Mouse (Mus musculus): Measurements from ENCODE around the gene 2310057N15Rik. TPM values are rescaled to one million over a fixed set of nuclear protein-coding genes. Genes with fewer than 3 reads are reported as not detected.
"Not testable (repeated sequence)": the region's sequence is repeated elsewhere in the genome, so short reads cannot be mapped to it uniquely, and the experiment has no call there.

Gene 2310057N15Rik
- not detected in 2 replicates for total RNA-seq (2017)

DNA sequence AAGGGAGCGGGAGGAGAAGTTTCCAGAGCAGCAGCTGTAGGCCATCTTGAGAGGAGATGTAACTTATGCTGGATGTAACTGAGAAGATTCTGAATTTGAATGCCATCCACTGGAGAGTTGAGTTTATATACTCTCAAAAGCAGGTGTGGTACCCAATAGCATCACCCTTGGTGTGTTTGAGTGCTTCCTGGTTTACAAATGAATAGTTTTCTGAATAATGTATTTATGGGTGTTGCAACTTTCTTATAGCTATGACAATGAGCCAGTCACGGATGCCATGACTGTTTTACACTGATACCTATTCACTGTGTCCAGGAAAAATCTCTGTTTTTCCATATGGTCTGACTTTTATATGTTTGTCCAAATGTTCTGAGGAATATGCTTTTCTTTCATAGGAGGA is at the start of gene 2310057N15Rik:
2310057N15Rik (minus strand) TSS at position 101 of the 400 bp plus-strand sequence.
- ATAC-seq (ENCODE audit: extremely low read depth, insufficient number of reproducible peaks, low FRiP score, poor library complexity, severe bottlenecking) = no peak

DNA sequence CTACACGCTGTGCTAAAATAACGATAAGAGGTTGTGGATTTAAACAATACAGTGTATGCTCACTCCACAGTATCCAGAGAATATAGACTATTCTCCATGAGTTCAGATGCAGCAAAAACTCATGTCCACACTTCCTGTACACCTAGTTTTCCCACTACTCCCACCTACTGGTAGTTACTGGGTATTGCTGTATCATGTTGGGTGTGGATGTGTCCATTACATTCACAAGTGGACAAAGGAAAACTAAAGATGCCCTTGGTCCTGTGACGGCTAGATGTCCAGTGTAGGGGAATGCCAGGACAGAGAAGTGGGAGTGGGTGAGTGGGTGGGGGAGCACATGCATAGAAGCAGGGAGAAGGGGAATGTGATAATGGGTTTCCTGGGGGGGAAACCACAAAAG is 49.7 kb upstream of the 2310057N15Rik start:
- no peak for ATAC-seq (ENCODE audit: extremely low read depth, insufficient number of reproducible peaks, low FRiP score, poor library complexity, severe bottlenecking)

DNA sequence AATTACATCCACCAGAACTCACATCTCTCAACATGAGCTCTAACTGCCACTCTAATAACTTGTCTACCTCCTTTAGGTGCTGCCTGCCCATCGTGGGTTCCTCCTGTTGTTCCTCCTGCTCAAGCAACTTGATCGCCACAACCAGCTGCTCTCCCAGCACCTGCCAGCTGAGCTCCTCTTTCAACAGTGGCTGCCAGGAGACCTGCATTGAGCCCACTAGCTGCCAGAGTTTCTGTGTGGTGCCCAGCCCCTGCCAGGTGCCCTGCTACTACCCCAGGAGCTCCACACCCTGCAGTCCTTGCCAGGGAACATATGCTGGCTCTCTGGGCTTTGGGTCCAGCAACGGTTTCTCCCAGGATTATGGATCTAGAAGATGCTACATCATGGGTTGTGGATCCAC is 46.1 kb upstream of the 2310057N15Rik start, which contains the start of gene Krtap15:
Krtap15 (plus strand) TSS at position 150 of the 400 bp plus-strand sequence.
- ATAC-seq (ENCODE audit: extremely low read depth, insufficient number of reproducible peaks, low FRiP score, poor library complexity, severe bottlenecking) = no peak

DNA sequence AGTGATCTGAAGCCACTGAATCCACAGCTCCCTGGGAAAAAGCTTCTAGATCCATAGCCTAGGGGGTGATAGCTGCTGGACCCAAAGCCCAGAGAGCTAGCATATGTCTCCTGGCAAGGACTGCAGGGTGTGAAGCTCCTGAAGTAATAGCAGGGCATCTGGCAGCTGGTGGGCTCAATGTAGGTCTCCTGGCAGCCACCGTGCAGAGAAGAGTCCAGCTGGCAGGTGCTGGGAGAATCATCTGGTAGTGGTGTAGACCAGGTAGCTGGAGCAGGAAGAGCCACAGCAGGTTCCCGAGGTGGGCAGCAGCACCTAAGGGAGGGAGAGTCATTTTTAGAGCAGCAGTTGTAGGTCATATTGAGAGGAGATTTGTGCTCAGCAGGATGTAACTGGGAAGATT is 37.8 kb upstream of the 2310057N15Rik start, which contains the start of gene Gm20741:
Gm20741 (minus strand) TSS at position 394 of the 400 bp plus-strand sequence.
- no peak for ATAC-seq (ENCODE audit: extremely low read depth, insufficient number of reproducible peaks, low FRiP score, poor library complexity, severe bottlenecking)

DNA sequence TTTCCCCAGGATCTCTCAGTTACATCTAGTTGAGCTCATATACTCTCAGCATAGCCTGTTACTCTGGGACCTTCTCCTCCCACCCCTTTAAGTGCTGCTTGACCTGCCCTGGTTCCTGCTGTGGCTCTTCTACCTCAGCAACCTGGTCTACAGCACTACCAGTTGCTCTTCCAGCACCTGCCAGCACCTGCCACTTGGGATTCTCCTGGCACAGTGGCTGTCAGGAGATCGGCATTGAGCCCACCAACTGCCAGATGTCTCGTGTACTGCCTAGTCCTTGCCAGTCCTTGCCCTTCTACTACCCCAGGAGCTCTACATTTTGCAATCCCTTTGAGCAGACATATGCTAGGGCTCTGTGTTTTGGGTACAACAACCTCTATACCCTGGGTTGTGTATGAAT is 12.8 kb upstream of the 2310057N15Rik start:
- ATAC-seq (ENCODE audit: extremely low read depth, insufficient number of reproducible peaks, low FRiP score, poor library complexity, severe bottlenecking) = no peak

DNA sequence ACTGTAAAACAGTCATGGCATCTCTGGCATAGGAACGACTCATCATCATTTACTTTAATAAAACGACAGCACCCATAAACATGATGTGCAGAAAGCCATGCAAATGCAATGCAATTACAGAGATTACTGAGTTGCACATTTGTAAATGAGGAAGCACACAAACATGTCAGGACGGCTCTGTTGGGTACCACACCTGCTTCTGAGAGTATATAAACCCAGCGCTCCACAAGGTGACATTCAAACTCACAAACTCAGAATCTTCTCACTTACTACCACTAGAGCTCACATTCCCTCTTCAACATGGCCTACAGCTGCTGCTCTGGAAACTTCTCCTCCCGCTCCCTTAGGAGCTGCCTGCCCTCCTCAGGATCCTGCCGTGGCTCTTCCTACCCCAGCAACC is 3.6 kb upstream of the 2310057N15Rik start, which contains the start of gene Gm5965:
Gm5965 (plus strand) TSS at position 301 of the 400 bp plus-strand sequence.
- no peak for ATAC-seq (ENCODE audit: extremely low read depth, insufficient number of reproducible peaks, low FRiP score, poor library complexity, severe bottlenecking)

DNA sequence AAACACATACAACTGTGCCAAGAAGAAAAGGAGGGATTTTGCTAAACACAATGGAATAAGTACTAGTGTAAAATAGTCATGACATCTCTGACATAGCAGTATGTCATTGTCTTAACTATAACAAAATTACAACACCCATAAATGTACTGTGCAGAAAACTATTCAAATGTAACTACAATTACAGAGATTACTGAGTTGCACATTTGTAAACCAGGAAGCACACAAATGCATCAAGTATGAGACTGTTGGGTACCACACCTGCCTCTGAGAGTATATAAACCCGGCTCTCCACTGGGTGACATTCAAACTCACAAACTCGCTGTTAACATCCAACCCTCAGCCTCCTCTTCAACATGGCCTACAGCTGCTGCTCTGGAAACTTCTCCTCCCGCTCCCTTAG is 15.5 kb downstream of the 2310057N15Rik start, which contains the start of gene 2310034C09Rik:
2310034C09Rik (plus strand) TSS at position 301 of the 400 bp plus-strand sequence.
- ATAC-seq (ENCODE audit: extremely low read depth, insufficient number of reproducible peaks, low FRiP score, poor library complexity, severe bottlenecking) = not testable (repeated sequence)

DNA sequence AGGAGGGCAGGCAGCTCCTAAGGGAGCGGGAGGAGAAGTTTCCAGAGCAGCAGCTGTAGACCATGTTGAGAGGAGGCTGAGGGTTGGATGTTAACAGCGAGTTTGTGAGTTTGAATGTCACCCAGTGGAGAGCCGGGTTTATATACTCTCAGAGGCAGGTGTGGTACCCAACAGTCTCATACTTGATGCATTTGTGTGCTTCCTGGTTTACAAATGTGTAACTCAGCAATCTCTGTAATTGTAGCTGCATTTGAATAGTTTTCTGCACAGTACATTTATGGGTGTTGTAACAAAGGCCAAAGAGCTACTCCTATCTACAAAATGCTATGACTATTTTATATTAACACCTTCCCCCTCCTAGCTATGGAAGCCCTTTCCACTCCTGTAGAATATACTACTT is 22.5 kb downstream of the 2310057N15Rik start, which contains the start of gene Krtap13:
Krtap13 (minus strand) TSS at position 101 of the 400 bp plus-strand sequence.
- ATAC-seq (ENCODE audit: extremely low read depth, insufficient number of reproducible peaks, low FRiP score, poor library complexity, severe bottlenecking) = not testable (repeated sequence)

DNA sequence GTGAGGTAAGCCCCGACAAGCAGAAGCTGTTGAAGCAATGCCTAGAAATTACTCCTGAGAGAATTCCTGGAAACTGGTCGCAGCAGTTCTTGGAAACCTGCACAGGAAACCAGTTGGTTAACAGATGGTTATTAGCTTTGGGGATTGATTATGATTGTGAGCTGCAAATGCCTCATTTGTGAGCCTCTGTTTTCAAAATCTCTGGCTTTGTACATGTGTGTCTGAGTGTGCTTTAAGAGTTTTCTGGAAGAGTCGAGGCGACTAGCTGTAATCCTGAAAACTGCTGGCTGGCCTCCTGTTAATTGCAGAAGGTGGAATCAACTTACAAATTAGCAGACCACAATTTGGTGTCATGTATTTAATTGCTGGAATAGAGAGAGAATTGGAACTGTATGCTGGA is 26.1 kb downstream of the 2310057N15Rik start:
- ATAC-seq (ENCODE audit: extremely low read depth, insufficient number of reproducible peaks, low FRiP score, poor library complexity, severe bottlenecking) = no peak

DNA sequence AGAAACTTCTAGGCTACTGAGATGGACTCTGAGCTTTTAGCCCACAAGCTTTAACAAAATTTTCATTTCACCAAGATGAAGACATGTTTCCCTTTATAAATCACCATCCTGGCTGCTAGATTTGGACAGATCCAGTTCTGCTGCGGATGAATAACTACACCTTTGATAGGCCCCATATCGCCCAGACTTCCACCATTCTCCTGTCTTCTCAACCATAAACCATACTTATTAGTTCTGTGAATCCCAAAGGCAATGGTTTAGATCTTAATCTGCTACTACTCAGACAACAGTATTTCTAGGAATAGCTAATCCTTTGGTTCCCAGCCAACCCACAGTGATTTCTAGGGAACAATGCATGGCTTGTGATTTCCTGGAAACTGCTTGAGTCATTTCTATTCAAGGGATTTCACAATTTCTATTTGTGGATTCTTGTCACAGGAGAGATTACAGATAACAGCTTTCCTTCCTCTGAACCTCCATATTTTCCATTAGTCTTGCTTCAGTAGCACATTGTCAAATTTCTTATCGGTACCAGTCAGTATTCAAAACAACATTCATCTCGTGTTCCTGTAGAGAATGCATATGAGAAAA is 29.2 kb downstream of the 2310057N15Rik start:
- ATAC-seq (ENCODE audit: extremely low read depth, insufficient number of reproducible peaks, low FRiP score, poor library complexity, severe bottlenecking) = no peak

DNA sequence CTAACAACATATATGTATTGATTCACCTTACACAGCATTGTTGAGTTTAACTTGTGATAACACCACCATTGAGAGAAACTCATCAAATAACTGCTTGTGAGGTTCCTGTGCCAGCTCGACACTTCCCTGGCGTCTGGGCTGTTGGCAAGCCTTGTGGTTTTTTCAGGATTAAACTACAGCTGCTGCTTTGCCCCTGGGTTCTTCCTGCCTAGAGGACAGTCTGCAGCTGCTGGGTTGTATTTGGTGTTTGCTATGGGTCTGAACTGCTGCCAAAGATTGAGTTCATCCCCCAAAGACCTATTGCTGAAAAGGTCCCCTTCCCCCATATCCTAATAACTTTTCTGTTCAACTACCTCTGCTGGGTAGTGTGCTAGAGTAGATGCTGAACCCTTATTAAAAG is 38.6 kb downstream of the 2310057N15Rik start:
- ATAC-seq (ENCODE audit: extremely low read depth, insufficient number of reproducible peaks, low FRiP score, poor library complexity, severe bottlenecking) = no peak

DNA sequence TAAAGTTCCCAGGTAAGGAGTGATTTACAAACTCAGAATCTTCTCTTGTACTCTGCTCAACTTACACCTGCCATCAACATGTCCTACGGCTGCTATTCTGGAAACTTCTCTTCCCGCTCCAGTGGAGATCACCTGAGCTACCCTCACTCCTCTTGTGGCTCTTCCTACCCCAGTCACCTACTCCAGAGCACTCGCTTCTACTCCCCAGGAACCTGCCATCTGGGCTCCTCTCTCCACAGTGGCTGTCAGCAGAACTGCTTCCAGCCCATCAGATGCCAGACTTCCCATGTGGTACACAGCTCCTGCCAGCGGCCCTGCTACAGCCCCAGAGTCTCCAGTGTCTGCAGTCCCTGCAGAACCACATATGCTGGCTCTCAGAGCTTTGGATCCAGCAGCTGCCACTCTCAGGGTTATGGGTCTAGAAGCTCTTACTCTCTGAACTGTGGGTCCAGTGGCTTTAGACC is 45.2 kb downstream of the 2310057N15Rik start, which contains the start of gene Krtap13-1:
Krtap13-1 (plus strand) TSS at position 51 of the 464 bp plus-strand sequence.
- no peak for ATAC-seq (ENCODE audit: extremely low read depth, insufficient number of reproducible peaks, low FRiP score, poor library complexity, severe bottlenecking)

Other genes with a start within 250 kb of the 2310057N15Rik start
- not detected in 2 replicates for gene Cldn8, start 211.0 kb downstream of the 2310057N15Rik start, total RNA-seq (2017)
- gene Krtap24-1, start 161.9 kb downstream of the 2310057N15Rik start, total RNA-seq (2017) = not detected in 2 replicates
- gene 2310079G19Rik, start 146.5 kb downstream of the 2310057N15Rik start, total RNA-seq (2017) = not detected in 2 replicates
- gene Krtap26-1, start 126.4 kb downstream of the 2310057N15Rik start, total RNA-seq (2017) = not detected in 2 replicates
- not detected in 2 replicates for gene Krtap27-1, start 102.5 kb downstream of the 2310057N15Rik start, total RNA-seq (2017)
- not detected in 2 replicates for gene 2310061N02Rik, start 66.2 kb downstream of the 2310057N15Rik start, total RNA-seq (2017)
- not detected in 2 replicates for gene Krtap13-1, start 45.3 kb downstream of the 2310057N15Rik start, total RNA-seq (2017)
- not detected in 2 replicates for gene Krtap13, start 22.6 kb downstream of the 2310057N15Rik start, total RNA-seq (2017)
- not detected in 2 replicates for gene 2310034C09Rik, start 15.4 kb downstream of the 2310057N15Rik start, total RNA-seq (2017)
- gene Gm5965, start 3.7 kb upstream of the 2310057N15Rik start, total RNA-seq (2017) = not detected in 2 replicates
- gene Gm20741, start 38.0 kb upstream of the 2310057N15Rik start, total RNA-seq (2017) = not detected in 2 replicates
- gene Krtap15, start 46.0 kb upstream of the 2310057N15Rik start, total RNA-seq (2017) = not detected in 2 replicates
- gene Krtap14, start 51.9 kb upstream of the 2310057N15Rik start, total RNA-seq (2017) = not detected in 2 replicates
- not detected in 2 replicates for gene Krtap19-1, start 95.2 kb upstream of the 2310057N15Rik start, total RNA-seq (2017)
- not detected in 2 replicates for gene Krtap19-2, start 100.1 kb upstream of the 2310057N15Rik start, total RNA-seq (2017)
- not detected in 2 replicates for gene Krtap19-3, start 103.8 kb upstream of the 2310057N15Rik start, total RNA-seq (2017)
- not detected in 2 replicates for gene Krtap19-4, start 110.9 kb upstream of the 2310057N15Rik start, total RNA-seq (2017)
- gene Krtap19-5, start 122.3 kb upstream of the 2310057N15Rik start, total RNA-seq (2017) = not detected in 2 replicates
- not detected in 2 replicates for gene Krtap19-9b, start 158.1 kb upstream of the 2310057N15Rik start, total RNA-seq (2017)
- not detected in 2 replicates for gene Krtap16-3, start 188.7 kb upstream of the 2310057N15Rik start, total RNA-seq (2017)
- gene Krtap22-2, start 236.6 kb upstream of the 2310057N15Rik start, total RNA-seq (2017) = not detected in 2 replicates
- not detected in 2 replicates for gene Gm10229, start 241.1 kb upstream of the 2310057N15Rik start, total RNA-seq (2017)

All from neutrophil, adult 5-6 weeks (primary cell).